Mouse (Mus musculus) olfactory bulb, adult 2 months (tissue): ENCODE measurements around the gene Pds5b.
"Not testable (repeated sequence)": the region's sequence is repeated elsewhere in the genome, so short reads cannot be mapped to it uniquely, and the experiment has no call there.

Experiments used
- CTCF ChIP-seq: fragments of 200-500 bp; IDR thresholded peaks from 2 replicates; pipeline ENCODE4 v1.5.1; 2012; ENCODE audit warnings: low read depth, mild to moderate bottlenecking, low read length, moderate library complexity; ENCODE audit not compliant: insufficient read depth
- POLR2A ChIP-seq: fragments of 200-500 bp; IDR thresholded peaks from 2 replicates; pipeline ENCODE4 v1.6.1; 2012; ENCODE audit warnings: mild to moderate bottlenecking, low read depth, low read length, moderate library complexity; ENCODE audit not compliant: insufficient read depth

DNA sequence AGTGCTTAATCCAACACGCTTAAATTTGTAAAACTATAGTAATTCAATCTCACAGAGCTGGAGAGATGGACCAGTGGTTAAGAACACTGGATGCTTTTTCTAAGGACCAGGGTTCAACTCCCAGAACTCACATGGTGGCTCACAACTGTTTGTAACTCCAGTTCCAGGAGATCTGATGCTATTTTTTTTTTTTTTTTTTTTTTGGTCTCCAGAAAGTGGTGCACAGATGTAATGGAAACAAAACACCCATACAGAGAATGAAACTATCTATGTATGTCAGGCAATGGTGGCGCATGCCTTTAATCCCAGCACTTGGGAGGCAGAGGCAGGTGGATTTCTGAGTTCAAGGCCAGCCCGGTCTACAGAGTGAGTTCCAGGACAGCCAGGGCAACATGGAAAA is 13.2 kb upstream of the Pds5b start:
- not testable (repeated sequence) for TF ChIP-seq CTCF, POLR2A
